Mouse (Mus musculus): ENCODE measurements around the gene Cfap97d1.

DNA sequence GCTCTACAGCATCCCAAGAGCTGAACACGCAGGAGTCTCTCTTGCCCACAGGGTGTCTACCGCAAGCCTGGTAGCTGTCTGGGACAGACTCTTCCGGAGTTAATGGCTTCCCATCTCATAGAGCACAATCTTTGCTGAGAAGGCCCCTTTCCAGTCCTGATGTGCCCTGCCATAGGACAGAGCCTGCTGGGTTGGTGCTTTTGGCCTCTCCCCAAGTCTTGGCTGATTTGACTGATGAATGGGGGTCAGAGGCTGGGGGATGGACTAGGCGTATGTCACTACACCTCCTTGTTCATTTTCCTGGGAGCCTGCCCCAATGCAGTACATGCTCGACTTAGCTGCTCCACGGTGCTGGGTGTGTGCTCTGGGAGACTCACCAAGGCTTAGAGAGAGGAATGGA lies 53.7 kb downstream of the Cfap97d1 start:
- TF ChIP-seq CTCF (IDR thresholded peaks at IDR 0.05; ENCODE audit: low read depth), result no peak
- TF ChIP-seq EP300 (IDR thresholded peaks at IDR 0.05; ENCODE audit: low read depth), result no peak

Data from liver, postnatal 0 days (tissue).